Mouse (Mus musculus) liver, postnatal 0 days (tissue): ENCODE data around the gene Hbq1a.

Experiments
- CTCF ChIP-seq: sonication (generic); IDR thresholded peaks from 2 replicates; pipeline ENCODE4 v1.5.1; 2016; ENCODE audit warnings: antibody characterized with exemption, low read depth
- EP300 ChIP-seq: IDR thresholded peaks from 2 replicates; pipeline ENCODE4 v1.6.1; 2016; ENCODE audit warnings: antibody characterized with exemption, low read depth, mild to moderate bottlenecking

DNA sequence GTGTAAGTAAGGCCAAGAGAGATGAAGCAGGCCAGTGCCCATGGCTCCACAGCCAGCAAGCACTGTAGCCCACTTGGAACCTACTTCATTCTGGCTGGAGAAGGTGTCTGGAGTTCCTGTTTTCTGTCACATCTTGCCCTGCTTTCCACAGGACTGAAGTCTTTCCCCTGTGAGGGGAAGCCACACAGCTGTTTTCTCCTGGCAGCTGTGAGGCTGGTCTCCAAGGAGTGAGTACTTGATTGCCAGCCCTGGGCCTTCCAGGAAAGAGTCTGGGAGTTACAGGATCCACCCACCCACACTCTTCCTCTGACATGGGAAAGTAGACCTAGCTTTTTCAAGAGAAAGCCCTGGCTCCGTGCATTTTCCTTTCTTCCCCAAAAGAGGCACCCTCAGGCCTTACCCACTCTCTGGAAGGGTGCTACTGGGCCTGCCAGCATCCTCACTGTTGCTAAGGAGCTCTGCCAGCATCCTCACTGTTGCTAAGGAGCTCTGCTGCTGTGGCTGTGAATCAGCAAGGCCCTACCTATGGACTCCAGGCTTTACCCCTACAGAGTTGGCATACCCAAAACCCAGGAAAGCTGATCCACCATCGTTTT is 3.1 kb downstream of the Hbq1a start:
- no peak for TF ChIP-seq CTCF
- TF ChIP-seq EP300: no peak
